Mouse (Mus musculus) monocyte, adult 5-6 weeks (primary cell): ENCODE measurements around the gene Ucn2. TPM values are rescaled to one million over a fixed set of nuclear protein-coding genes. Genes with fewer than 3 reads are reported as not detected.

Source experiments
- ATAC-seq: fragments of 153-309, 156-312 bp; replicated peaks from 2 replicates; pipeline ENCODE4 v1.8.0; 2017; ENCODE audit warnings: mild to moderate bottlenecking; ENCODE audit not compliant: low TSS enrichment, insufficient number of reproducible peaks, severe bottlenecking, poor library complexity, low FRiP score
- total RNA-seq: library from RNA; stranded (forward); fragments of 200-1000, 200-491, 200-594 nt; gene quantifications from 3 replicates; pipeline ENCODE4 v1.2.3, GENCODE M21; 2017

The Ucn2 gene
- total RNA-seq, 1 experiment from 2014 or later = not detected

DNA sequence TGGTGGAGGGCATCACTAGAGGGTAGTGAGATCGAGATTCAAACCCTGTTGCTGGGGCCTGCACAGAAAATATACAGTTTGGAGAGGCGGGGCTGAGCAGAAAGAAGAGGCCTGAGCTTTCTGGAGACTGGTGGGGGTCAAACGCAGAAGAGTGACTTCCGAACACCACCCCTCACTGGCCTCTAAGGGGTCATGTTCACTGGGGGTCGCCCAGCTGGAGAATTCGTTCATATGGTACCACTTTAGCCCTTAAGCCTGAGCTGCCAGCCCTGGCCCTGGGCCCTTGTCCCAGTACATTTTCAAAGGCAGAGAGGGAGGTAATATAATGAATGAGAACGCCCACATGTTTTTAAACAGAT, 4.6 kb downstream of the Ucn2 start:
- no peak for ATAC-seq

DNA sequence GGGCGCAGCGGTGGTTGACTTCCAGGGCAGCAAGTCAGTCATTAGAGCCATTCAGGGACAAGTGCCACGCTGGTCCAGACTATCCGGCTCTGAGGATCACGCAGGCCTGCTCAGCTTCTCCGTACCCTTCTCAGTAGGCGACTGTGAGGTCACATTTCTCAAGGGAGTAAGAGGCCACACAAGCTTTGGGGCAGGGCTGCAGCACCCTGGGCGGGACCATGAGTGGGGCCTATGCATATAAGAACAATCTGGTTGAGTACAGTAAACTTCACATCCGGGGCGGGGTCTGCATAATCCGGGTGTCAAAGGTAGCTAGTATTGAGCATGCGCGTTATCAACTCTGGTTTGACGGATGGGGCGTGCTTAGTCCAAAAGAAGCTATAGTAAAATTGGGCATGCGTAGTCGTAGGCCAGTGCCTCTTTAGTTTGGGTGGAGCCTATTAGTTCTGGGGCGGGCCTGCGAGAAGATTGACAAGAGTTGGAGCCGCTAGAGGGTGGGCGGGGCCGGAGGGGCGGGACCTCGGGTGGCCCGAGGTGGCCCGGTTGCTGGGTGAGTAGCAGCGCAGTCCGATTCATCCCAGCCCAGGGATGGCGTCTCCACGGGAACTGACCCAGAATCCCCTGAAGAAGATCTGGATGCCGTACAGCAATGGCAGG, 5.7 kb downstream of the Ucn2 start, which contains the start of gene Pfkfb4:
Pfkfb4 (plus strand) TSS at position 351 of the 657 bp plus-strand sequence.
- ATAC-seq = peak; percentile 86

DNA sequence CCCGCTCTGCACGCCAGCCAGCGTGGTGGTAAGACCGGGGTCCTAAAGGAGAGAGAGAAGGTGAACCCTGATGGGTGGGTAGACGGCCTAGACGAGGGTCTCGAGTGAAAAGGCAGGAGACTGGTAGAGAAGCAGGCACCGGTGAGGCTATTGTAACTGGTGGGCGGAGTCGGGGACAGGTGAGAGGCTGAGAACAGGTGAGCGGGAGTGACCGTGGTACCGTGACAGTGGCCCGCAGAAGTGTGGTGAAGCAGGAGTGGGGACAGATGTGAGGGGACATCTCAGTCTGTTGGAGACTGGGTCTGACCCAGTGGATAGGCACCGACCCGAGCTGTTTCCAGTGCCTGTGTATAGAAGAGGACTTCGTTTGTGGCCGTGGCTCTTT, 6.3 kb downstream of the Ucn2 start:
- ATAC-seq = no peak; the same call in 1 of the 2 replicates

DNA sequence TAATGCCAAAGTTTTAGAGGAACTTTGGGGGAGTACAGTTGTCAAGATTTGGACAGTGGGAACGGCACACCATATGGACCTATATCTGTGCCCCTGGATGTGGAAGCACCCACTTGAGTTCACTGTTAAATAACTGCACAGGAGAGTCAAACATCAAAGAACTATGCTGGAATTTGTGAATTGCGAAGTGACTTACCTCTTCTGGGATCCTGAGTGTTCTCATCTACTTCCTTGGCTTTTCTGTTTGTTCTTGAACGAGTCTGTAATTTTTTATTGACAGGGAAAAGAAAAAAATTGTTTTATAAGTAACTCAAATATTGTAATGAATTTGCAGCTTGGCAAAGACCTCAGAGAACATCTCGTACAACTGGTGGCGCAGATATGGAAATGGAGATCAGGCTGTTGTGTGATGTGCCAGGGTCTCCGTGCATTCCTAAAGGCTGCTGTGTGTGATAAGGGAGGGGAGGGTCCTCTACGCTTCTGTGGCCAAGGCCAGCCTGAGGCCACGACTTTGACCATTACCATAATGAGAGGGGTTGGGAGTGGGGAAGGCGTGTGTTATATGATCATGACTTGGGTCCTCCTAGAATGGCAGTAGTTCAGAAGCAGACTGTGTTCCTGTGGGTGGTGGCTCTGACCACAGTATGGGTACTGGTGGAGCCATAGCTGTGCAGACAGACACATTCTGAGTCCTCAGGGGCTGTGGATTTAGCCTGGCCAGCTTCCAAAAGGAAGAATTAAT, 7.0 kb downstream of the Ucn2 start:
- ATAC-seq = no peak

DNA sequence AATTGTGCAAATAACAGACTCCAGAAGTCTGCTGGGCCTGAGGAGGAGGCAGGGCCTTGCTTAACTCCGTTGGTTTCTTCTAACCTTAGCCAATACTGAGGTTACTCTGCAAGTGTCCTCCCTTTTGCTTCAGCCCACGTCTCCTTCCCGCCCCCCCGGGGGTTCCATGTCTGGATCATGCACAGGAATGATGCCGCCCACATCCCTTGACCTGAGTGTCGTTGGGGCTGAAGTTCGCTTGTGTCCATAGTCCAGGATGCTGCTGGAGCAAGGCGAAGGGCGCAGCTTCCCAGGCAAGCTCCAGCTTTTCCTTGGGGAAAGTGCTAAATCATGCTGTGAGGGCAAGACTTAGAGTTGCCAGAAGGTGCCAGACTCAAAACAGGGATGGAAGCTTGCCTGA, 10.6 kb downstream of the Ucn2 start:
- no peak for ATAC-seq

DNA sequence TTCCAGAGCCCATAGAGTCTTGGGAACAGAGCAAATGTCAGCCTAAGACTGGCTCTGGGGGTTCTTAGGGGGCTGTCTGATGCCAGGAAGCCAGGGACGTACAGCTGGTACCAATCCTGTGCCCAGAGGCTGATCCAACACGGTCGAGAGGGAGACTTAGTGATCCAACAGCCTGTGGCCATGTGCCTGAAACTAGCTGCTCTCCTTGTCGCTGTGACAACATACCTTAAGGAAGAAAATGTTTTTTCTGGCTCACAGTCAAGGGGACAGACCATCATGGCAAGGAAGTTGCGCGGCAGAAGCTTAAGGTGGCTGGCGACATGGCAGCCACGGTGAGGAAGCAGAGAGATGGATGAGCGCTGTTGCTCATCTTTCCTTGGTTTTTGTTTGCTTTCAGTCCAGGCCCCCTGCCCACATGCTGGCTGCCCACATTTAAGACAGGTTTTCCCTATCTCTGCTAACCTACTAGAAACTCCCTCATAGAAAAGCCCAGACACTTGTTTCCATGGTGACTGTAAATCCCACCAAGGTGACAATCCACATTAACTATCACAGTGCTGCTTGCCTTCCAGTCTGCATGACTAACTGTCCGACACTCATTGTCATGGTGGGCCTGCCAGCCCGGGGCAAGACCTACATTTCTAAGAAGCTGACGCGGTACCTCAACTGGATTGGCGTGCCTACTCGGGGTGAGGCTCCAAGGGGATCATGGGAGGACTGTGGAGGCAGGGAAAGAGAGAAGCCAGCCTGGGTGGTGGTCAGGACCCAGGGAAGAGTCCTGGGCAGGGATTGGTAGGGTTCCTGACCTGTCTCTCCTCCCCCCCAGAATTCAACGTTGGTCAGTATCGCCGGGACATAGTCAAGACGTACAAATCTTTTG, 12.7 kb downstream of the Ucn2 start:
- peak; percentile 24 for ATAC-seq

DNA sequence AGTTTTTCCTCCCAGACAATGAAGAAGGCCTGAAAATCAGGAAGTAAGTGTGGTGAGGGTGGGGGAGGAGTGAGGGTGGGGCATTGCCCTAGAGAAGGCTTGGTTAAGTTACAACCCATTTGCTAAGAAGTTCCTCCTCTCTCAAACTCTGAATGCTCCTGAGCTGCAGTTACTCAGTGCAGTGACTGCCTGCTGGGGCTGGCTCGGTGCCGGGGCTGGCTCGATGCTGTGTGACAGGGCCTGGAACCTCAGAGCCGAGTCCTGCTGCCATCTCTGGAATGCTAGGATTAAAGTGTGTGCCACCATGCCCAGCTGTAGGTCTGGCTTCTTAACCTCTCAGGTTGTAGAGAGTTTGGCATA, 13.3 kb downstream of the Ucn2 start:
- ATAC-seq = peak; percentile 46

DNA sequence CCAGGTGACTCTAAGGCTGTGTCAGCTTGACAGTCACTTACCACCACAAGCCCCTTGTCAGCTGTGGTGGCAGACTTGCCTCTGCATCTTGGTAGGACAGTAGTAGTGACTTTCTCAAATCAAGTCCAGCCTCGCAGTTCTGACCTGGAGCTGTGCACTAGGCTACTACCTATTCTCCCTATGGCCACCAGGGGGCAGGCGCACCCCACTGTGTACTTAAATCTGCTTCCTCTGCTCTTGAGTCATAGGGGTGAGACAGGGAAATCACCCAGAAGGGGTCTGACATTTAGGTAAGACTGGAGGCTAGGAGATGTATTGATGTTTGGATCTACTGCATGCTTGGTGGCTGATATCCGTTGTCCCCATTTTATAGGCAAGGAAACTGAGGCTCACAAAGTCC, 14.9 kb downstream of the Ucn2 start:
- peak; percentile 68 for ATAC-seq

DNA sequence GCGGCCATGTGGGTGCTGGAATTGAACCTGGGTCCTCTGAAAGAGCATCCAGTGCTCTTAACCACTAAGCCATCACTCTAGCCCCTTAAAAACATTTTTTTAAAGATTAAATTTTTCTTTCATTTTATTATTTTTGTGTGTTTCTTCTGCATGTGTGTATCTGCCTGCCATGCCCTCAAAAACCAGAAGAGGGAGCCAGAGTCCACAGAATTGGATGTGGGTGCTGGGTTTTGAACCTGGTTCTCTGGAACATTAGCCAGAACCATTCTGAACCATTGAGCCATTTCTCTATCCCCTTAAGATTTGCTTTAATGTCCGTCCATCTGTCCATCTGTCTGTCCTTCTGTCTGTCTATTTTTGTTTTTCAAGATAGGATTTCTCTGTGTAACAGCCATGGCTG, 17.4 kb downstream of the Ucn2 start:
- no peak for ATAC-seq

DNA sequence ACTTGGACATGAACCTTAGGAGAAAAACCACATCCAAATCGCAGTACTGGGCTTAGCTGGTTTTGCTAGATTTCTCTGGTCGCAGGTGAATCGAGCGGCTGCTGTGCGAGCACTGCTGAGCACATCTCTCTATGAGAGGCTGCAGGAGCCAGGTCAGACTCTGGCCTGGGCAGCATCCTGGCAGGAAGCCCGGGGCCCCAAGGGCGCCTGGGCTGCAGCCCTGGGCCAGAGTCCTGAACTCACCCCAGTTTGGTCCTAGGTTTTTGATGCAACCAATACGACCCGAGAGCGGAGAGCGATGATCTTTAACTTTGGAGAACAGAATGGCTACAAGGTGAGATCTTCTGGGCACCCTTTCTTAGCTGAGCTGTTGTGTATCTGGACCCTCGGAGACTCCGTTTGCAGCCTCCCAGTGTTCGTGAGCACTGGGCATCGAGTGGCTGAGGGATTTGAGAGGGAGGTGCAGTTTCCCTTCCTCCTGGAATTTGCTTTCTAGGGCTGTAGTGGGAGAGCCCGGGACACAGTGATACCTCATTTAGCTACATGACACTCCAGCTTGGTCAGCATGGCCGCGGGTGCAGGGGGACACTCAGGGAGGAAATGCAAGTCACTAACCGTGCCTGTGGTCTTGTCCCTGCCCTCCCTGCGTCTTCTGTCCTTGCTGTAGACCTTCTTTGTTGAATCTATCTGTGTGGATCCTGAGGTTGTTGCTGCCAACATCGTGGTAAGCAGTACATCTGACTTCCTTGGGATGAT, 21.4 kb downstream of the Ucn2 start:
- ATAC-seq = no peak

DNA sequence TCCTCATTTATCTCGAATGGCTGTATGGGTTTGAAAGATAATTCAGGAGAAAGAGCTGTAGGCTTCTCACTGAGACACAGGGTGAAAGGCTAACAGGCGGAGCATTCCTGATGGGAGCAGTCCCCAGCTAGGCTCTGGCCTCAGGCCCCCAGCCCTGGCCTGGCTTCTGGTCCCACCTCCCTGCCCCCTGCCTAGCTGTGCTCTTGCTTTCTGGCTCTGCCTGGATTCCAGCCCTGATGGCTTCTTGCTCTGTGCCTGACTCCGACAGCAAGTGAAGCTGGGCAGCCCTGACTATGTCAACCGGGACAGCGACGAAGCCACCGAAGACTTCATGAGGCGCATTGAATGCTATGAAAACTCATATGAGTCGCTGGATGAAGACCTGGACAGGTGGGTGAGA, 22.3 kb downstream of the Ucn2 start:
- no peak for ATAC-seq

DNA sequence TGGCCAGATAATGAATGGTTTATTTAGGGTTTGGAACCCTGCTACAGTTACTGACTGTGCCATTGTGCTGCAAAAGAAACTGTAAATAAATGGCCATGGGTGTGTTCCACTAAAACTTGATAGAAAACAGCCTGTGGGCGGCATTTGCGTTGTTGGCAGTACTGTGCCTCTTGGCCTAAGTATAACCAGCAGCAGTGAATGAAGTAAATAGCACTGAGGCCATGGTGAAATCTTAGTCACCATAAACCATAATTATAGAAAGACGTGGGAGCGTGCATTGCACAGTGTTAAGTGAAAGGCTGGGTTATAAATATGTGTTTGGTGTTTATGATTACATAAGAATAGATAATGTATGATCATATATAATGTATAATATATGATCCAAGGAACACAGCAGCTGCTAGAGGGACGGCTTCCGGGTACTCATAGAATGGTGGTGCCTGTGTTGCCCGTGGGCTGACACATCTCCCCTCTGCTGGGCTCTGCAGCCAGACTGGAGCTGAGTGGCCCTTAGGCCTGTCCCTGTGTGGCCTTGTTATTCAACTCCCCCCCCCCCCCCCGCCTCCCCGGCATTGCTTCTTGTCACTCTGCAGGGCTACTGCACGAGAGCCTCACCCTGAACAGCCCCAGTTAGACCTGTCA, 23.3 kb downstream of the Ucn2 start:
- no peak for ATAC-seq

DNA sequence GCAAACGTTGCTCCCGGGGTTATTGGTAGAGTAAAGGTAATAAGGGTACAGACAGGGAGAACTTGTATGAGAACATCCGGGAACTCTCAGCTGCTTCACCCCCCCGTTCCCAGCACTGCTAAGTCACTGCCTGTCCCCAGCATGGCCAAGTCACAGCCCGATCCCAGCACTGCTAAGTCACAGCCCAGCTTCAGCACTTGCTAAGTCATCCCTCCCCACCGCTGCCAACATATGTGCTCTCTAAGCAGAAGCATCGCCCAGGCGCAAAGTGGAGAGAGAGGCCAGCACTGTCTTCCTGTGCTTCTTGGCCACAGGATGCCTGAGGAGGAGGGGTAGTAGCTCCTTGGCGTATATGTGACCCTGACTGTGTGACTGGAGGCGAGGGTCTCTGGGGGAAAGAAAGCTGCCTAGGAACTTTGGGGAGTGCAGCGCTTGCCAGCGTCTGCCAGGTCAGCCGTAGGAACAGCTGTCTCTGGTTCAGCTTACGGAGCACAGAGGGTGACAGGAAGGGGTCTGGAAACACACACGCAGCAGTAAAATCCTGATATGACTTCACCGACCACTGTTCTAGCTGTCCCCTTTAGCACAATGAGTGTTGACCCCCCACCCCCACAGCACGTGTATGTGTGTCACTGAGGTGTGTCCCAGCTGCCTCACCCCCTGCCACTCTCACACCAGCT, 24.0 kb downstream of the Ucn2 start:
- peak; percentile 80 for ATAC-seq

DNA sequence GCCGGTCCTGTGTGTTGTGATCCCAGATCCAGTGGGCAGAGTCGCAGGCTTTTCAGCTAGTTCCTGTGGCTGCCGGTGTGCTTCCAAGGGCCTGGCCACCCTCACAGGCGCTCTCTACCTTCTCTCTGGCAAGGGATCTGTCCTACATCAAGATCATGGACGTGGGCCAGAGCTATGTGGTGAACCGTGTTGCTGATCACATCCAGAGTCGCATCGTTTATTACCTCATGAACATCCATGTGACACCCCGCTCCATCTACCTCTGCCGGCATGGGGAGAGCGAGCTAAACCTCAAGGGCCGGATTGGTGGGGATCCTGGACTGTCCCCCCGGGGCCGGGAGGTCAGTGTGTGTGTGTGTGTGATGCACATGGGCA, 24.5 kb downstream of the Ucn2 start:
- no peak for ATAC-seq

DNA sequence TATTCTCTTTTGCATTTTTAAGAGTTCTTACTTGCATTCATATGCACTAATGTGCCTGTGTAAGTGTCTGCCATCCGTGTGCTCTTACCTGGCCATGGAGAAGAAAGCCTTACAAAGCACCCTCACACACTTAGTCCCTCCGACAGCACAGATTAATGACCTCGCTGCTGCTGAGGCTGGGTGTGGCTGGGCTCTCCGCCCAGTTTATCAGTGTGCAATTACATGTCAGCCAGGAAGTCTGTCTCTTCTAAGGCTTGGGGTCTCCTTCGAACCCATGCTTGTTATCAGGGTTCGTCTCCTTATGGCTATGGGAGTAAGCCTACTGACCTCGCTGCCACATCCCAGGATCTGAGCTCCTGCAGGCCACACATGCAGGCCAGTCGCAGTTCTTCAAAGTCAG, 29.6 kb downstream of the Ucn2 start:
- ATAC-seq = no peak

DNA sequence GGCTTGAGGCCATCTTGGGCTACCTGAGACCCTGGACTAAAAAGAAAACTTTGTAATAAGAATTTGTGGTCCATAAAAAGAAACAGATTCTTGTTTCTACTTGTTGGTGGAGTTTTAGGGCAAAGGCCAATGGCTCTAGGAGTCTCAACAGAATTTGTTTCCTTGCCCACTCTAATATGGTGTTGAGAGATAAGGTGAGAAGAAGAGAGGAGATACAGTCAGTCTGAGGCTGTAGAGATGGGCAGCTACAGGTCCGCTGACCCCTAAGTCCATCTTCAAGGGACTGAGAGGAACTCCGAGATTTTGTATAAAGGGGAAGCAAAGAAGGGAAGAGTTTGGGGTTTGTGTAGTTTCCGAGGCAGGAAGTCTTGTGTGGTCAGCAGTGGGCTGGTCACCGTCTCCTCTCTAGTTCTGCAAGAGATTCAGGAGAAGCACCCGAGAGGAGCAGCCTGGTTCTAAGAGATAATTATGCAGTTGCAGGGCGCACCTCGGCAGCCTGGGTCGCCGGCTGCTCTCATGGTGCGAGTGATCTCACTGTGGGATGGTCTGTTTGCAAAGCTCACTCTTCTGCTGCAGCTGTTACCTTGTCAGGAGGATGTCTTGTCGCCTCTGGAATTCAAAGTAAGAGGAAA, 31.3 kb downstream of the Ucn2 start:
- peak; percentile 75 for ATAC-seq

DNA sequence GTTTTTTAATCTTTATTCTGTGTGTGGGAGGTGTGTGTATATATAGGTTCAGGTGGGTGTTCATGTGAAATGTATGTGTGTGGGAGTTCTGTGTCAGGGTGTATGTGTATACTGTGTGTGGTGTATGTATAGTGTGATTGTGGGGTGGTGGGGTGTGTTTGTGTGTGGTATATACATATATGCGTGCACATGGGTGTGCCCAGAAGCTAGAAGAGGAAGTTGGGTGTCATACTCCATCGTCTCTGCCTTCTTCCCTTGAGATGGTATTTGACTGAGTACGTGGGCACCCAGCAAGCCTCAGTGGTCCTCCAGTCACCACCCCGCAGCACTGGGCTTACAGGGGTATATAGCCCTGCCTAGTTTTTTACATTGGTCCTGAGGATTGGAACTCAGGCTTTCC, 35.6 kb downstream of the Ucn2 start:
- peak; percentile 82 for ATAC-seq
